Mouse (Mus musculus): Measurements from ENCODE around the gene Ugt1a6b. TPM values are rescaled to one million over a fixed set of nuclear protein-coding genes. Genes with fewer than 3 reads are reported as not detected.
"Not testable (repeated sequence)": the region's sequence is repeated elsewhere in the genome, so short reads cannot be mapped to it uniquely, and the experiment has no call there.

Ugt1a6b gene
- total RNA-seq (2021) = 1 to 10 TPM; 1.7 to 8.0 TPM
- long read RNA-seq, experiment 1 = 0 reads
- long read RNA-seq, experiment 2 = 0 reads

- DNase-seq (ENCODE audit: low spot score in 2 of 2) = not testable (repeated sequence)
Measured at GRCm38 (mm10) chr1:88103019-88103418, at the start of gene Ugt1a6b. Gene Ugt1a6b (plus strand): TSS chr1:88103252.

- no peak for DNase-seq (ENCODE audit: low spot score in 2 of 2)
Measured at GRCm38 (mm10) chr1:88055088-88055487, 48.0 kb upstream of the Ugt1a6b start, which contains the start of gene Ugt1a10. Gene Ugt1a10 (plus strand): TSS chr1:88055388.

- DNase-seq (ENCODE audit: low spot score in 2 of 2) = not testable (repeated sequence)
Measured at GRCm38 (mm10) chr1:88066472-88067102, 36.5 kb upstream of the Ugt1a6b start.

- no peak for DNase-seq (ENCODE audit: low spot score in 2 of 2)
Measured at GRCm38 (mm10) chr1:88070495-88070894, 32.6 kb upstream of the Ugt1a6b start, which contains the start of gene Ugt1a9. Gene Ugt1a9 (plus strand): TSS chr1:88070800.

- DNase-seq (ENCODE audit: low spot score in 2 of 2) = no peak
Measured at GRCm38 (mm10) chr1:88070902-88071301, 32.1 kb upstream of the Ugt1a6b start.

GRCm38 (mm10) chr1:88074471-88074870 lies 28.6 kb upstream of the Ugt1a6b start:
- DNase-seq (ENCODE audit: low spot score in 2 of 2) = no peak

- DNase-seq (ENCODE audit: low spot score in 2 of 2) = no peak
Measured at GRCm38 (mm10) chr1:88077128-88077527, 25.9 kb upstream of the Ugt1a6b start.

- DNase-seq (ENCODE audit: low spot score in 2 of 2) = no peak
Measured at GRCm38 (mm10) chr1:88081670-88082069, 21.4 kb upstream of the Ugt1a6b start.

GRCm38 (mm10) chr1:88086125-88086524 lies 16.9 kb upstream of the Ugt1a6b start:
- no peak for DNase-seq (ENCODE audit: low spot score in 2 of 2)

- DNase-seq (ENCODE audit: low spot score in 2 of 2) = no peak
Measured at GRCm38 (mm10) chr1:88087513-88087912, 15.5 kb upstream of the Ugt1a6b start, which contains the start of gene Ugt1a8. Gene Ugt1a8 (plus strand): TSS chr1:88087813.

GRCm38 (mm10) chr1:88092341-88092740 lies 10.7 kb upstream of the Ugt1a6b start:
- no peak for DNase-seq (ENCODE audit: low spot score in 2 of 2)

- not testable (repeated sequence) for DNase-seq (ENCODE audit: low spot score in 2 of 2)
Measured at GRCm38 (mm10) chr1:88094270-88094676, 8.8 kb upstream of the Ugt1a6b start.

- DNase-seq (ENCODE audit: low spot score in 2 of 2) = no peak
Measured at GRCm38 (mm10) chr1:88094941-88095492, 8.0 kb upstream of the Ugt1a6b start, which contains the start of gene Ugt1a7c. Gene Ugt1a7c (plus strand): TSS chr1:88095062.

- not testable (repeated sequence) for DNase-seq (ENCODE audit: low spot score in 2 of 2)
Measured at GRCm38 (mm10) chr1:88098546-88098945, 4.5 kb upstream of the Ugt1a6b start.

GRCm38 (mm10) chr1:88099691-88100090 lies 3.4 kb upstream of the Ugt1a6b start:
- DNase-seq (ENCODE audit: low spot score in 2 of 2) = not testable (repeated sequence)

GRCm38 (mm10) chr1:88103697-88104468 lies 831 bp downstream of the Ugt1a6b start:
- not testable (repeated sequence) for DNase-seq (ENCODE audit: low spot score in 2 of 2)

GRCm38 (mm10) chr1:88104667-88105430 lies 1.8 kb downstream of the Ugt1a6b start:
- DNase-seq (ENCODE audit: low spot score in 2 of 2) = no peak

GRCm38 (mm10) chr1:88105656-88106055 lies 2.6 kb downstream of the Ugt1a6b start:
- DNase-seq (ENCODE audit: low spot score in 2 of 2) = no peak

GRCm38 (mm10) chr1:88109027-88109557 lies 6.0 kb downstream of the Ugt1a6b start:
- DNase-seq (ENCODE audit: low spot score in 2 of 2) = not testable (repeated sequence)

- DNase-seq (ENCODE audit: low spot score in 2 of 2) = not testable (repeated sequence)
Measured at GRCm38 (mm10) chr1:88109604-88110003, 6.6 kb downstream of the Ugt1a6b start.

- not testable (repeated sequence) for DNase-seq (ENCODE audit: low spot score in 2 of 2)
Measured at GRCm38 (mm10) chr1:88112769-88113168, 9.7 kb downstream of the Ugt1a6b start.

All from adrenal gland, postnatal 4 days (tissue).